Mouse (Mus musculus): ENCODE measurements around the gene Rab25. TPM values are rescaled to one million over a fixed set of nuclear protein-coding genes. Genes with fewer than 3 reads are reported as not detected.

Gene Rab25
- polyA plus RNA-seq, 1 experiment, result 184 TPM

DNA sequence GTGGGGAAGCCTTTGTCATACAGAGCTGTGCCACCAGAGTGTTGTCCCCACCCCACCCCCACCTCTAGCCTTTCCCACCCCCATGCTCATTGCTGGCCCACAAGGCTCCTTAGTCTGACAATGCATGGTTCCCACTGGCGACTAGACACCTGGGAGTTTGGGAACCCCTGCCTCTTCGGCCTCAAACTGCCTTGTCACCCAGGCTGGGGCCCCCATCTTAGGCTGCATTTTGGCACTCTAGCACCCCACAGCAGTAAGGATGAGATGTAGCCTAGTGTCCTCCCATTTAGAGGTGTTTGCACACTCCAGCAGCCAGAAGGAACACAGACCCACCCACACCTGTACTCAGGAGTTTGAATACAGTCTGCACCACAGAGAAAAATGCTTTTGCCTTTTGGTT, 25.7 kb upstream of the Rab25 start:
- peaks cover under 1% of the 10 kb centered on the region; the same call in 1 of the 2 replicates for H3K4me1 ChIP-seq (ENCODE audit: control insufficient read depth, insufficient read depth, insufficient read length, low read length)
- H3K4me3 ChIP-seq (ENCODE audit: low read depth, low read length), result no peak overlapping the region
- no peak overlapping the region for H3K27ac ChIP-seq (ENCODE audit: insufficient read depth, low read depth, low read length)
- 81% methylated on average over 2 of the region's 2 CpGs for WGBS
- H3K27me3 ChIP-seq (ENCODE audit: control insufficient read depth, insufficient read depth, low read length), result no peaks in the 10 kb centered on the region
- peaks cover 3% of the 10 kb centered on the region; the same call in 1 of the 2 replicates for H3K36me3 ChIP-seq (ENCODE audit: control insufficient read depth, insufficient read depth, low read length)
- no peak for TF ChIP-seq POLR2A (IDR thresholded peaks at IDR 0.05; ENCODE audit: low read depth, low read length)
- TF ChIP-seq CTCF (IDR thresholded peaks at IDR 0.05; ENCODE audit: extremely low read depth, insufficient read length, insufficient replicate concordance, low read depth, low read length), result no peak

DNA sequence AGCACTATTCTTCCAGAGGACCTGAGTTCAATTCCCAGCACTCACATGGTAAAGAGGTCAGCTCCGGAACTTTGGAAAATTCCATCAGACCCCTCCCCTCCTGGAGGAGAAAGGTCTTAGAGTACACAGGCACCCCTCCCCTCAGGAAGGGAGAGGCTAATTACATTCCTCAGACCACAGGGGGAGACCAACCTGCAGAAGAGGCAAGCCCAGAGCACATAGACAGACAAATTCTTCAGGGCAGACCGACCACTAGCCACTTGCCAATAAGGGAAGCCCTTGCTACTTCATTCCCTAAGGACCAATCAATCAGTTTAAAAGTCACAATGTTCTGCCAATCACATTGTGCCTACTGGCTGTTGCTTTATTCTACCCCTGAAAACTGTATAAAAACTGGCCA, 24.7 kb upstream of the Rab25 start:
- H3K4me3 ChIP-seq (ENCODE audit: low read depth, low read length), result no peak overlapping the region
- WGBS, result 75% methylated on average over 2 of the region's 2 CpGs
- H3K27ac ChIP-seq (ENCODE audit: insufficient read depth, low read depth, low read length), result no peak overlapping the region
- peaks cover 12% of the 10 kb centered on the region for H3K36me3 ChIP-seq (ENCODE audit: control insufficient read depth, insufficient read depth, low read length)
- no peaks in the 10 kb centered on the region for H3K4me1 ChIP-seq (ENCODE audit: control insufficient read depth, insufficient read depth, insufficient read length, low read length)
- TF ChIP-seq POLR2A (IDR thresholded peaks at IDR 0.05; ENCODE audit: low read depth, low read length) (no peak), CTCF (IDR thresholded peaks at IDR 0.05; ENCODE audit: extremely low read depth, insufficient read length, insufficient replicate concordance, low read depth, low read length) (no peak)
- no peaks in the 10 kb centered on the region for H3K27me3 ChIP-seq (ENCODE audit: control insufficient read depth, insufficient read depth, low read length)

DNA sequence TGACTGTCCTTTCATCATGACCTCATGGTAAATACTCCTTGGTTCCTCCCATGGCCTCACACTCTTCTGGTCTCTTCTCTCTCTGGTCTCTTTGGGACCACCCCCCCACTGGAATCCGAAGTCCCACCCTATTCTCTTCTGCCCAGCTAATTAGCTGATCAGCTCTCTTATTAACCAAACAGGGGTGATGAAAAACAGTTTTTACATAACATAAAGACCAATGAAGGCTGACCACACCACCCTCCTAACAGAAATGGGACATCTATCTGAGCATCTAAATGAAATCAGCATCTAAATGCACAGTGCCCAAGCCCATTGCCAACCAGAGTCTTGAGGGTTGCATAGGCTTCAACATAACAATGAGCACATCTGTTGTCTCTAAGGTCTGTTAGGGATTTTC, 23.8 kb upstream of the Rab25 start:
- Histone ChIP-seq H3K27ac (ENCODE audit: insufficient read depth, low read depth, low read length) (no peak overlapping the region), H3K27me3 (ENCODE audit: control insufficient read depth, insufficient read depth, low read length) (no peaks in the 10 kb centered on the region), H3K4me3 (ENCODE audit: low read depth, low read length) (no peak overlapping the region), H3K36me3 (ENCODE audit: control insufficient read depth, insufficient read depth, low read length) (peaks cover 13% of the 10 kb centered on the region), H3K4me1 (ENCODE audit: control insufficient read depth, insufficient read depth, insufficient read length, low read length) (no peaks in the 10 kb centered on the region)
- WGBS, result 88% methylated on average over 1 of the region's 1 CpGs
- no peak for TF ChIP-seq CTCF (IDR thresholded peaks at IDR 0.05; ENCODE audit: extremely low read depth, insufficient read length, insufficient replicate concordance, low read depth, low read length)
- no peak for TF ChIP-seq POLR2A (IDR thresholded peaks at IDR 0.05; ENCODE audit: low read depth, low read length)

DNA sequence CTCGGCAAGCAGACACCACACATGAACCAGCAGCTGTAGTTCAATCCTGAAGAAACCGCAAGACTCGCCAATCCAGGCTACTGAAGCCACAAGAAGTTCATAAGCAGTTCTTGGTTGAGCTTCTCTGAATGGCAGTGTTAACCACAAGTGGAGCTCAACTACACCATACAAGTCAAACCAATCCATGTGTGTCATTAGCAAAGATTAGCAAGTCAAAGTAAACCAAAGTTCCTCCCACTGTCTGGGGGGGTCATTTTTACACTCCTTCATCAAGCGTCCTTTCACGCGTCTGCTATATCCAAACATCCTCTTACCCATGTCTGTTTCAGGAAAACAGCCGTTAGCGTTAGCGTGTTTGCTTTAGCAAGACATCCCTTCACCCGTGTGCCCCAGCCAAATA, 22.2 kb upstream of the Rab25 start:
- no peak for TF ChIP-seq CTCF (IDR thresholded peaks at IDR 0.05; ENCODE audit: extremely low read depth, insufficient read length, insufficient replicate concordance, low read depth, low read length)
- no peak for TF ChIP-seq POLR2A (IDR thresholded peaks at IDR 0.05; ENCODE audit: low read depth, low read length)
- 90% methylated on average over 10 of the region's 10 CpGs for WGBS
- Histone ChIP-seq H3K36me3 (ENCODE audit: control insufficient read depth, insufficient read depth, low read length) (peaks cover 24% of the 10 kb centered on the region), H3K4me3 (ENCODE audit: low read depth, low read length) (no peak overlapping the region), H3K27ac (ENCODE audit: insufficient read depth, low read depth, low read length) (no peak overlapping the region), H3K27me3 (ENCODE audit: control insufficient read depth, insufficient read depth, low read length) (no peaks in the 10 kb centered on the region), H3K4me1 (ENCODE audit: control insufficient read depth, insufficient read depth, insufficient read length, low read length) (peaks cover 4% of the 10 kb centered on the region)

DNA sequence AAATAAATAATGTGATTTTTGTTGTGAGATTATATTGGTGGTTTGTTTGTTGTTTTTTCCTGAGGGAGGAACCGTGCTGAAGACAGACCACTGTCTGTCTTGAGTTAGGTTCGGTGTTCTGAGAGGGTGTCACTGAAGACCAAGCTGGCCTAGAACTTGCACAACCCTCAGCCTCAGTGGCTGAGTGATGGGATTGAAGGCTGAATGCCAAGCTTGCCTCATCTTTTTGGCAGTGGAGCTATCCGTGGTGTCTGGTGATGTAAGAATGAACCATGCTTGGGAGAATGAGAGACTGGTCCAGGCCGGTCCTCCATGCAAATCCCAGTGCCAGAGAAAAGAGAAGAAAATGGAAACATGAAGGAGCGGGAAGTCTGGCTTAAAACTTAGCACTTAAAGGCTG, 21.6 kb upstream of the Rab25 start:
- Histone ChIP-seq H3K27ac (ENCODE audit: insufficient read depth, low read depth, low read length) (no peak overlapping the region), H3K27me3 (ENCODE audit: control insufficient read depth, insufficient read depth, low read length) (no peaks in the 10 kb centered on the region), H3K4me1 (ENCODE audit: control insufficient read depth, insufficient read depth, insufficient read length, low read length) (peaks cover 4% of the 10 kb centered on the region), H3K36me3 (ENCODE audit: control insufficient read depth, insufficient read depth, low read length) (peaks cover 29% of the 10 kb centered on the region), H3K4me3 (ENCODE audit: low read depth, low read length) (no peak overlapping the region)
- 91% methylated on average over 5 of the region's 5 CpGs for WGBS
- TF ChIP-seq CTCF (IDR thresholded peaks at IDR 0.05; ENCODE audit: extremely low read depth, insufficient read length, insufficient replicate concordance, low read depth, low read length) (no peak), POLR2A (IDR thresholded peaks at IDR 0.05; ENCODE audit: low read depth, low read length) (no peak)

DNA sequence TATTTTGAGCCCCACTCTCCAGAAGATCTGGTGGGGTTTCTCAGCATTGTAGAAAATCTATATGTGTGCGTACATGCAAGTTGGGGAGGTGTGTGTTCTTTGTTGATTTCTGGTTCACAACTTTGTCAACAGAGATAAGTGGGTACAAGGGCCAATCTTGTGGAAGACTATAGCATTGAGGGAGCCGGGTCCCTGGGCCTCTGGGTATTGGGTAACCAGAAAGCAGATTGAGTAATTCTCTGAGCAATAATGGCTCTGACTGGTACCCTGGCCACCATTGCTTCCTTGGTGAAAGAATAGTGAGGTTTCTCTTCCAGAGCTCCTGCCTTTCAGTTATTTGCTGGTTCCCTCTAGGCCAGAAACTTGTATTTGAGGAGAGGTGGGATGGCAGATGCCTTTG, 21.0 kb upstream of the Rab25 start:
- 66% methylated on average over 2 of the region's 2 CpGs for WGBS
- peaks cover 4% of the 10 kb centered on the region for H3K4me1 ChIP-seq (ENCODE audit: control insufficient read depth, insufficient read depth, insufficient read length, low read length)
- H3K27me3 ChIP-seq (ENCODE audit: control insufficient read depth, insufficient read depth, low read length), result no peaks in the 10 kb centered on the region
- no peak overlapping the region for H3K27ac ChIP-seq (ENCODE audit: insufficient read depth, low read depth, low read length)
- TF ChIP-seq POLR2A (IDR thresholded peaks at IDR 0.05; ENCODE audit: low read depth, low read length), result no peak
- no peak for TF ChIP-seq CTCF (IDR thresholded peaks at IDR 0.05; ENCODE audit: extremely low read depth, insufficient read length, insufficient replicate concordance, low read depth, low read length)
- H3K4me3 ChIP-seq (ENCODE audit: low read depth, low read length), result no peak overlapping the region
- peaks cover 34% of the 10 kb centered on the region for H3K36me3 ChIP-seq (ENCODE audit: control insufficient read depth, insufficient read depth, low read length)

DNA sequence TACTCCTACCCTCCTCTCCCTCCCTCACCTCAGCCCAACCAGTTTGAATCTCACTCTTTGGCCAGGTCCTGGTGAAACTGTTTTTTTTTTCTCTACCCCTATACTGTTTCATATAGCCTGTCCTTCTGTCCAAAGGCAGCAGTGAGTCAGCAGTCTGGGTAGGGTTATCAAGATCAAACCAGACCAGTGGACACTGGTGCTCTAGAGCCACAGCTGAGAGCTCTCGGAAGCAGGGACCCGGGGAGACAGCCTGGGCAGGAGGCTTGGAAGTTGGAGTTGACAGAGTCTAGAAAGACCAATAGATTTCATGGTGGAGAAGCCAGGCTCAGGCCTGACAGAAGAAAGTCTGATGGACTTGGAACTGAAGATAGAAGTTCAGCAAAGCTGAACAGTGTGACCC, 20.5 kb upstream of the Rab25 start:
- H3K27me3 ChIP-seq (ENCODE audit: control insufficient read depth, insufficient read depth, low read length), result no peaks in the 10 kb centered on the region
- peaks cover 4% of the 10 kb centered on the region for H3K4me1 ChIP-seq (ENCODE audit: control insufficient read depth, insufficient read depth, insufficient read length, low read length)
- peaks cover 38% of the 10 kb centered on the region for H3K36me3 ChIP-seq (ENCODE audit: control insufficient read depth, insufficient read depth, low read length)
- no peak overlapping the region for H3K4me3 ChIP-seq (ENCODE audit: low read depth, low read length)
- WGBS, result 84% methylated on average over 2 of the region's 2 CpGs
- no peak overlapping the region for H3K27ac ChIP-seq (ENCODE audit: insufficient read depth, low read depth, low read length)
- no peak for TF ChIP-seq CTCF (IDR thresholded peaks at IDR 0.05; ENCODE audit: extremely low read depth, insufficient read length, insufficient replicate concordance, low read depth, low read length)
- no peak for TF ChIP-seq POLR2A (IDR thresholded peaks at IDR 0.05; ENCODE audit: low read depth, low read length)

DNA sequence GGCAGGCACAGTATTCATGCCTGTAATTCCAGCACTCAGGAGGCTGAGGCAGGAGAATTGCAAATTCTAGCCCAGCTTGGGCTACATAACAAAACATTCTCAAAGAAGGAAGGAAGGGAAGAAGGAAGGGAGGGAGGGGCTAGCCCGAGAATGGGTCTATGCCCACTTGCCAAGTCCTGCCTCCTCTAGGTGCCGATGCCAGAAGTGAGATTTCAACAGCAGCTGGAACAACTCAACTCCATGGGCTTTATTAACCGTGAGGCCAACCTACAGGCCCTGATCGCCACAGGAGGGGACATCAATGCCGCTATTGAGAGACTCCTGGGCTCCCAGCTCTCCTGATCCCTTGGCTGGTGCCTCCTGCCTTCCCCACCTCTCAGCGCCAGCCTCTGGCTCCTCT, 19.8 kb upstream of the Rab25 start:
- no peaks in the 10 kb centered on the region for H3K27me3 ChIP-seq (ENCODE audit: control insufficient read depth, insufficient read depth, low read length)
- peaks cover 46% of the 10 kb centered on the region for H3K36me3 ChIP-seq (ENCODE audit: control insufficient read depth, insufficient read depth, low read length)
- no peak overlapping the region for H3K4me3 ChIP-seq (ENCODE audit: low read depth, low read length)
- WGBS, result 78% methylated on average over 6 of the region's 6 CpGs
- no peak for TF ChIP-seq CTCF (IDR thresholded peaks at IDR 0.05; ENCODE audit: extremely low read depth, insufficient read length, insufficient replicate concordance, low read depth, low read length)
- no peak for TF ChIP-seq POLR2A (IDR thresholded peaks at IDR 0.05; ENCODE audit: low read depth, low read length)
- no peak overlapping the region for H3K27ac ChIP-seq (ENCODE audit: insufficient read depth, low read depth, low read length)
- H3K4me1 ChIP-seq (ENCODE audit: control insufficient read depth, insufficient read depth, insufficient read length, low read length), result peaks cover 4% of the 10 kb centered on the region
